Mouse (Mus musculus) right cerebral cortex, postnatal 14 days (tissue): ENCODE data around the gene Syt7.

Experiments used
- DNase-seq: peaks from one replicate; pipeline ENCODE4 v3.0.0; 2022

Syt7 gene

DNA sequence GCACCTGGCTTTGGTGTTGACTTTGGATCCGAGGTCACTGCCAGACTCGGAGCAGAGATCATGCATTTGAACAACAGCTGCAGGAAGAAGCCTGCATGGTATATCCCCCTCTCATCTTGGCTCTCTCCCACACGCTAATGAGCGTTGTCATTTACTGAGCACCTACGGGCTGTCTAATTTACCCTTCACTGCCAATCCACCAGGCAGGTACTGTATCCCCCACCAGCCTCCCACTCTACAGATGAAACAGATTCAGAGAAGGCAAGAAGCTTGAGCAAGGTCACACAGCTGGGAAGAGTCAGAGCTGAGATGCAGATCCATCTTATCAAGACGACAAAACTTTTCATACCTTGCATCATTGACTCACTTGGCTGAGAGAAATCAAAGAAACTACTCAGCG, 72.7 kb downstream of the Syt7 start:
- no peak for DNase-seq

DNA sequence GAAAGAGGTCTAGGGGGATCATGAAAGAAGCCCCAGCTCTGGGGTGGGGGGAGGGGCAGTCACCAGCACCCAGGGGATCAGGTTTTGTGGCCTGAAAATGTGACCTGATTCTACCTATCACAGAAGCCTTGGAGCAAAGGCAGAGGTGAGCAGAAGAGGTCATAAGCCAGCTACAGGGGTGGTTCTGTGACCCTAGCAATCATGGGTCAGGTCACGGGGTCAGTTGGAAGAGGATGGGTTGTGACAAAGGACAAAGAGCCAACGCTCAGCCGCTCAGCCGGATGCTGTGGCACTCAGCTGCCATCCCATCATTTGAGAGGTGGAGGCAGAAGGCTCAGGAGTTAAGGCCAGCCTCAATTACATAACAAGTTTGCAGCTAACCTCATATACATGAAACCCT, 75.5 kb downstream of the Syt7 start:
- DNase-seq: no peak

DNA sequence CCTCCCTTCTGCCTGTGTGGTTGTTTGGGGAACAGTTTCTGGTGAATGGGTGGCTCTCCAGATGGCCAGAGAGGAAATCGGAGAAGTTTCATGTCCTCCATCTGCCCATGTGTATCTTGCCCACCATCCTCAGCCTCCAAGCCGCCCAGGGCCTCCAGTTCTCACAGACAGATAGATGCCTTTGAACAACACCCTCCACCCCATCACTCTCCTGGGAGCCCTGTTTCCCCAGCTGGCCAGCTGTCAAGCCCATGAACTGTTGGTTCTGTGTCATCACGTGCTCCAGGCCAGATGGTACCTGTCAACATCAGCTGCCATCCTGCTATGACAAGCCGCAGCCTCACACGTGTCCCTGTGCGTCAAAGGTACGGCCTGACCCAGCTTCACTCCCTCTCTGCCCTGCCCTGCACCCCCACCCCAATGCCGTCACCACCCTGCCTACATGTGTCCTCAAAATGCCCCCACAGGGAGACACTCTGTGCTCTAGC, 80.3 kb downstream of the Syt7 start:
- no peak for DNase-seq

DNA sequence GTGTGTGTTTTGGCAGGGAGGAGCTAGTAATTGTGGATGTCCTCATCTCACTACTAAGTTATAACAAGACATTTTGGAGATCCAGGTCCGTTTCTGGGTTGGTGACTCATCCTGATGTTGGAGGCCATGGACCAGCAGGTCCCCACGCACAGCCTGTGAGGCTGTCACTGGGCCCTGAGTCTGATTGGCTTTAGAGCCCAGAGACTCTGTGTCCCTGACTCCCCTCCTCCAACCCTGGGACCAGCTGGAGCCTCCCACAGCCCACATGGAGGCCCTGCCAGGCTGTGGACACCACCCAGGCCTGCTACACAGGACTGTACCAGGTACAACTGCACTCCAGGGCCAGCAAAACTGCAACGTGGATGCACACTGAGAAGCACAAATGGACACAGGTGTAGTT, 84.1 kb downstream of the Syt7 start:
- DNase-seq: no peak

DNA sequence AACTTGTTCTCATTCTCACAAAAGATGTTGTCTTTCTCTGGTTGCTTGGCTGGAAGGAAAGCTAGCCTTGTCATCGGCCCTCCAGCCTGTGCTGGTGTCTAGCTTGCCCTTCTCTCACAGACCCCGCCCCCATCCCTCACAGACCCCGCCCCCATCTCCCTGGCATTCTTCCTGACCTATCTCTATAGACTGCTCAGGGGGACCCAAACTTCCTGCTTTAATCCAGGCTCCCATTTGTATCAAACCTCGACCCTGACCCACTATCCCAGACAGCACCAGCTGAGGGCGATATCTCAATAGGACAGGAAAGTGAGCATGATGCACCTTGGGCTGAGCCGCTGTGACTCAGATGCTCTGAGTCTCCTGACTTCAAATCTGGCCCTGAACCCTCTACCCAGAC, 84.9 kb downstream of the Syt7 start:
- DNase-seq: no peak

DNA sequence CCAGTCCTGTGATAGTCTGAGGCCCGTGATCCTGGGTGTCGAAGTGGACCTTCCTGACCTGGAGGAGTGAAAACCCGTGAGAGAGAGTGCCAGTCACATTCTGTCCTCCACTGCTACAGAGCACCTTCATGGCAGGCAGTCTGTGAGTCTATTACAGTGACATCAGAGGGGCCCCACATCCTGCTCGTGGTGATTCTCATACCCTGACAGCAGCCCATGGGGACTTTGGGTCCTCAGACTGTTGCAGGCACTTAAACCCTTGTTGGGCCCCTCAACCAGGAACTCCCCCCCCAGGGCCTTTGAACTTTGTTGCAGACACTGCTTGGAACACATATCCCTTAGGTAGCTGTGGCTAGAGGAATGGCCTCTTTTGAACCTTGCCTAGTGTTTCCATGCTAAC, 90.7 kb downstream of the Syt7 start:
- DNase-seq: no peak

DNA sequence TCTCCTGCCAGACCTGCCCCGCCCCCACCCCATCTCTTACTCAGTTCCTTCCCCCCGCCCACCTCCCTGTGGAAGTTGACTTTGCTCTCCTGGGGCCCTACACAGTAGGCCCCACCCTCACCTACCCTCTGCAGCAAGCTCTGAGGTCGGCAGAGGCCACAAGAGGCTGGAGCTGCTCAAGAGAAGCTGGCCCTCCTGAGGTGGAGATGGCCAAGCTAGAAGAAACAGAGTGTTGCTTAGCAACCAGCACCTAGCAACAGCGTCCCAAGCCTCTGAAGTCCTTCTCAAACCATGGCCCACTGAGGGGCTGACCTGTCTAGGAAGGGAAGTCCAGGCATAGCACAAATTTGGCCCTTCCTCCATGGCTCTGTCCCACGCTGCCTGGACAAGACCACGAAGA, 93.8 kb downstream of the Syt7 start, which contains the start of gene Ppp1r32:
Gene Ppp1r32 (minus strand): TSS at position 226 of the 400 bp plus-strand sequence.
- DNase-seq: no peak

DNA sequence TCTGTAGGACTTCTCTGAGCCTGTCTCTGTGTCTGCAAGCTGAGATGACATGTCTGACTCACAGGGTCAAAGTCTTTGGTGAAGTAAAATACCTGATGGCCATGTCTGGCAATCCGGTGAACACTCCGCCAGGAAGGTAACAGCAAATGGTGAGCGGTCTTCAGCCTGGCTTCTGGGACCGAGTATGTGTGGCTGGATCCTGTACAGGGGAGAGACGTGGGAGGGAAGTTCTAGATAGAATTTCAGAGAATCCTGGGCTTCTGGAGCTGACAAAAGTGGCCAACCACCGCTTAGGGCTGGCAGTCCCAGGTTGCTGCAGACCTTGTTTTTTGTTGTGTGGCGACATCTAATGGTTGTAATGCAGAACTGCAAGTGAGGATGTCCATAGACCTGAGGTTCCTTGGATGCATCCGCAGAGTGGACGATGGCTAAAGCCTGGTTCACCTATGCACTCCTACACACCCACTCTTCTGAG, 97.4 kb downstream of the Syt7 start:
- DNase-seq: peak; percentile 33

DNA sequence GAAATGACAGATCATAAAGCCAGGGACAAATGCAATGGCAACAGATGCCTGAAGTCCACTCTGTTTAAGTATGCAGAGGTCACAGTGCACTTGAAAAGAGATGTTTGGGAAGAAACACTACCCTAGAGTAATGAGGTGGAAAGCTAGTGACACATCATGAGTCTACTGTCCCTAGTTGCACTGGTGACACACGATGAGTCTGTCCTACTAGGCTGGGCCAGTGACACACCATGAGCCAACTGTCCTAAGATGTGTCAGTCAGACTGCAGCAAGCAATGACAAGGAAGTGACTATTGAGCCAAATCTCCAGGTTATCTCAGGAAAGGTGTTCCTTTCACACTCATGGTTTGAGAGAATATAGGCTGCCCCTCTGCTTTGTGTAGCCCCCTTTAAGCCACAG, 106.8 kb downstream of the Syt7 start:
- no peak for DNase-seq

DNA sequence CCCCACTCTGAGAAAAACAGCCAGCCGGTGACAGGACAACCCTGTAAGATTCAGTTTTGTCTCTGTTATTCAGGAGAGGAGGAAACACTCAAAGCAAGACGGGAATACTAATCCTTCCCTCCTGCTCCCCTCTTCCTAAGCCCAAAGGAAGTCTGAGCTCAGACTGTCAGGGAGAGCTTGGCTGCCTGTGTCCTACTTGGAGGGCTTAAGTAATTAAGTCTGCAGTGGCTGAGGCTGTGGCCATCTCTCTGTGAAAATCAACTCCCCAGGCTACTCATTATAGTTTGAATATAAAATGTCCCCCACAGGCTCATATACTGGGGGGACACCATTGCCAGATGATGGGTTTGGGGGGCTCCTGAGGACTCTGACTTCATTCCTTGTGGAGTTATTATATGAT, 108.1 kb downstream of the Syt7 start:
- DNase-seq: no peak

DNA sequence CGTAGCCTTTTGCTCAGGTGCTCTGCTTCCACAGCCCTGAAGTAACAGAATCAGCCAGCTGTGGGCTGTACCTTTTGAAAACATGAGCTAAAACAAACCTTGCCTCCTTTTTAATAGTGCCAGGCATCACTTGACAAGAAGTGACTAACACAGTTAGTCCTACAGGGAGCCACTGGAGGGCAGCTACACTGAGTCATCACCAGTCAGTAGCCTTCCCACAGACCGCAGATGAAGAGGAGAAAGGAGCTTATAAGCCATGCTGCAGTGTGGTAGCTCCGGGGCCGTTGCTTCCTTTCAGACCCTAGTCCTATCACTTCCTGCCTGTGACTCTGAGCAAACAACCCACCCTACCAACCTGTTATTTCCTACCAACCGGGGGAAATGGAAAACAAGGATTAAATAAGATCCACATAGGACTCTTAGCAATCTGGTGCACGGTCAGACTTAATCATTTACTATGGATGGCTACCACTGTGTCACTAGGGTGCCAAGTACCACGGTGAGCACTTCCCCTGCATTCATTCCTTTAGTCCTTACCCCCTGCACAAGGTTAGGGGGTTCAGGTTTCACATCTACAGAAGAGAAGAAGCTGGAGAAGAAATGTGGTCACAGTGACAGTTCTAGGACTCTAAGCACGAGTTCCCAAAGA, 108.7 kb downstream of the Syt7 start:
- DNase-seq: no peak

DNA sequence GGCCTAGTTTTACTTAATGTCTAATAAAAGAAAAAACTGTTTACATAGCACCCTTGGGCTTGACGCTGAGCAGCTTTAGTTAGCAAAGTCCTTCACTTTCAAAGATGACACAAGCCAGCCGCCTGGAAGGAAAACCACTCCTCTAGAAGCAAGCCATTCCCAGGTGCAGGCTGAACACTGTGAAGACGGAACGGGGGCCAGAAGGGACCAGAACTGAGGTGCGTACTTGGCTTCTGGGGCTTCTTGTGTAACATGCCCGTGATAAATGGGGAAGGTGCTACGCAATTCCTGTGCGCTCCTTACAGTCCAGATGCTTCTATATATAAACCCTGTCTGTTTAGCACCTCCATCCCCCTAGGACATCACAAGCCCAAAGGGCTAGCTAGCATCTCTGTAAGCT, 111.7 kb downstream of the Syt7 start:
- no peak for DNase-seq

DNA sequence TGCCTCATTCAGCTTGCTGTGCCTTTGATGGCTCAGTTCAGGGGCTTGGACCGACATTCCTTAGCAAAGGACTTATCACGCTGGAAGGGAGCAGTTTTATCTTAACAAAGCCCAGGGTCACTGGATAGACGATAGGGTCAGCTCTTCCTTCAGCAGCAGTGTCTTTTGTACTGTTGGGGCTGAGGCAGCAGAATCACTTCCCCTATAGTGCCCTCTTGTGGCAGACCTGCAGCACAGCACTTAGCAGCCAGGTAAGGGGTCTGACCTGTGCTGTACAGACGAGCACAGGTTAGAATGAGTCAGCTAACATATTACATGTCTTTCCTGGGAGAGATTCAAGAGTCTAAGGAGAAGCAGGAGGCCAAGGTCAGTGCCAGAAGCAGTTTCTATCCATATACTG, 113.7 kb downstream of the Syt7 start:
- DNase-seq: no peak
